Mouse (Mus musculus): ENCODE data around the gene Iscu.

GRCm38 (mm10) chr5:113815041-113815389 is 42.5 kb downstream of the Iscu start:
- TF ChIP-seq POLR2A (IDR thresholded peaks at IDR 0.05; ENCODE audit: control insufficient read depth, low read depth, low read length) (no peak), CTCF (IDR thresholded peaks at IDR 0.05; ENCODE audit: control insufficient read depth, insufficient read depth, insufficient replicate concordance, low read depth, low read length) (no peak)
